Mouse (Mus musculus) liver, embryonic 14.5 days (tissue): Measurements from ENCODE around the gene Rgsl1.

ENCODE experiments used
- CTCF ChIP-seq: IDR thresholded peaks from 2 replicates; pipeline ENCODE4 v1.5.1; 2016; ENCODE audit warnings: antibody characterized with exemption, low read depth, control low read depth
- EP300 ChIP-seq: IDR thresholded peaks from 2 replicates; pipeline ENCODE4 v1.6.1; 2016; ENCODE audit warnings: antibody characterized with exemption, low read depth

DNA sequence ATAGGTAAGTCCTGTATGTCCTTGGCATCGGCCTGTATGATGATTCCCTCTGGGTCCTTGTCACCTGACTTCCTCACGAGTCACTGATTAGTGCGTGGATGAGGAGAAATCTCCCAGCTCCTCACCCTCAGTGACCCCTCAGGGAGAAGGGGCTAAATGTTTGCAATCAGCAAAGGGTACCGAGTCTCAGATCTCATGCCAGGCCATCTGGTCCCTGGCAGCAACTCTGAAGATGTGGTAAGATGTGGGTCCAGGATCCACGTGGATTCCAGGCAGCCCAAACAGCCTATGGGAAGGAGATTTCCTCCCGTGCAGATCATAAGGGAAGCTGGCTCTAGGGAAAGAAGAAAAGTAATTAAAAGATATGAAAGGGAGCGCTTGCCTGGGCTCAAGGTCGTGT lies 12.0 kb upstream of the Rgsl1 start:
- TF ChIP-seq CTCF (no peak), EP300 (no peak)
